Mouse (Mus musculus) T-cell, adult 66 days (primary cell): ENCODE data around the gene Olfr1089. TPM values are rescaled to one million over a fixed set of nuclear protein-coding genes. Genes with fewer than 3 reads are reported as not detected.

Experiments used
- total RNA-seq, 2 experiments: library from RNA; stranded (reverse); gene quantifications; 3 replicates in 1 of 2; 4 replicates in 1 of 2; pipeline ENCODE4 v1.2.4; 2023

Olfr1089 gene
- not detected for total RNA-seq

DNA sequence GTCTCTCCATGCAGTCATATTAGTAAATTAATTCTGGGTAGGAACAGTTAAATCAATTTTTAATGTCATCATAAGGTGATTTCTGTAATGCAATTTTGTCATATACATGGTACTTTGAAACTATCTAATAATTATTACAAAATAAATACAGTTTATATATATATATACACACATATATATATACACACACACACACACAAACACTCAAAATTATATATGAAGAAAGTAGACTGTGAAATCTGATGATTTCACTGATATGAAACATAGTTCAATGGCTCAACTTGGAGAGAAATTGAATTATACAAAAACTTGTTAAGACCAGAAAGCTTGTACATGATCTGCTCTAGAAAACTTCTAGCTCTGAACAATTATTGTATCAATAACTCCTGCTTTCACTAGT is at the start of gene Olfr1089:
Olfr1089 (minus strand) TSS at position 101 of the 400 bp plus-strand sequence.

DNA sequence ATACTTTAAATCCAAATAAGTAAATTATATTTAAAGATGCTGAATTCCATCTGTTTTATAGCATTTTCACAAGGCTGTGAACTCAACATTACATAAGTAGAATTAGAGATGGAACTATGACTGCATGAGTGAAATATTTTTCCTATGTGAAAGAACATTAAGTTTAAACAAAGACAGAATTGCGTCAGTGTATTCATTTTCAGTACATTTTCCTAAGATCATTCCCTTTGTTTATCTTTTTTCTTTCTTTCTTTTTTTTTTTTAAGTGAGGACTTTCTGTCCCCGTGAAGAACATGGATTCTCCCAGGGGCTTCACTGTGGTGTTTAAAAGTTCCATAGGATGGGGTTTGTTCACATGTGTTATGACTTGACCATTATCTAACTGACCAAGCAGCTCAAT is 48.7 kb upstream of the Olfr1089 start, which contains the start of gene Olfr1093:
Olfr1093 (plus strand) TSS at position 301 of the 400 bp plus-strand sequence.

GRCm38 (mm10) chr2:86758893-86759292 is 25.4 kb upstream of the Olfr1089 start, which contains the start of gene Olfr1090:
TSS of gene Olfr1090 (minus strand) at chr2:86758993.

DNA sequence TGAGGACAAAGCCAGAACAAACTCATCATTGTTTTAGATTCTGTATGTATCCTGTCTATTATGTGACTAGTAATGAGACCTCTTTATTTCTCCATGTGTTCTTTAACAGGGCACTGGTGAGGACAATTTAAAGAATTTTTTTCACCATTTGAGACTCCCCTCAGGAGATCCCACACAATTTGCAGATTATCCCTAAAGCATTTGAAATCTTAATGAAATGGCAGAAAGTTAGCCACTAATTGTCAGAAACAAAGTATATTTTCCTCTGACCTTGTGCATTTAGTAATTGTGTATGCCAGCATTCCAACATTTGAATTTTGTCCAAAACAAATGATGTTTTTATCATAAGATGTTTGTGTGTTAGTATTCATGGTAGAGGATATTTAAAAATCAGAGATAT is 35.2 kb downstream of the Olfr1089 start, which contains the start of gene Olfr1087:
Olfr1087 (minus strand) TSS at position 101 of the 400 bp plus-strand sequence.

Other genes starting within 250 kb of the Olfr1089 start
- not detected for gene Olfr228, start 246.3 kb downstream of the Olfr1089 start, total RNA-seq
- not detected for gene Olfr1076, start 225.2 kb downstream of the Olfr1089 start, total RNA-seq
- not detected for gene Olfr1079, start 191.2 kb downstream of the Olfr1089 start, total RNA-seq
- gene Olfr1080, start 175.5 kb downstream of the Olfr1089 start, total RNA-seq, result not detected
- gene Olfr1082, start 134.7 kb downstream of the Olfr1089 start, total RNA-seq, result not detected
- not detected for gene Olfr1084, start 94.0 kb downstream of the Olfr1089 start, total RNA-seq
- not detected for gene Olfr1085, start 71.7 kb downstream of the Olfr1089 start, total RNA-seq
- not detected for gene Olfr1086, start 53.6 kb downstream of the Olfr1089 start, total RNA-seq
- gene Olfr1087, start 35.3 kb downstream of the Olfr1089 start, total RNA-seq, result not detected
- not detected for gene Olfr1090, start 25.3 kb upstream of the Olfr1089 start, total RNA-seq
- gene Olfr1093, start 48.8 kb upstream of the Olfr1089 start, total RNA-seq, result not detected
- not detected for gene Olfr141, start 76.3 kb upstream of the Olfr1089 start, total RNA-seq
- not detected for gene Olfr1094, start 91.0 kb upstream of the Olfr1089 start, total RNA-seq
- gene Olfr1095, start 118.0 kb upstream of the Olfr1089 start, total RNA-seq, result not detected
- gene Gm13723, start 141.1 kb upstream of the Olfr1089 start, total RNA-seq, result not detected
- not detected for gene Olfr1097, start 158.5 kb upstream of the Olfr1089 start, total RNA-seq
- not detected for gene Olfr1098, start 190.8 kb upstream of the Olfr1089 start, total RNA-seq
- gene Olfr1099, start 227.0 kb upstream of the Olfr1089 start, total RNA-seq, result not detected
- not detected for gene Olfr1100, start 246.3 kb upstream of the Olfr1089 start, total RNA-seq